In the genomic region with DNA sequence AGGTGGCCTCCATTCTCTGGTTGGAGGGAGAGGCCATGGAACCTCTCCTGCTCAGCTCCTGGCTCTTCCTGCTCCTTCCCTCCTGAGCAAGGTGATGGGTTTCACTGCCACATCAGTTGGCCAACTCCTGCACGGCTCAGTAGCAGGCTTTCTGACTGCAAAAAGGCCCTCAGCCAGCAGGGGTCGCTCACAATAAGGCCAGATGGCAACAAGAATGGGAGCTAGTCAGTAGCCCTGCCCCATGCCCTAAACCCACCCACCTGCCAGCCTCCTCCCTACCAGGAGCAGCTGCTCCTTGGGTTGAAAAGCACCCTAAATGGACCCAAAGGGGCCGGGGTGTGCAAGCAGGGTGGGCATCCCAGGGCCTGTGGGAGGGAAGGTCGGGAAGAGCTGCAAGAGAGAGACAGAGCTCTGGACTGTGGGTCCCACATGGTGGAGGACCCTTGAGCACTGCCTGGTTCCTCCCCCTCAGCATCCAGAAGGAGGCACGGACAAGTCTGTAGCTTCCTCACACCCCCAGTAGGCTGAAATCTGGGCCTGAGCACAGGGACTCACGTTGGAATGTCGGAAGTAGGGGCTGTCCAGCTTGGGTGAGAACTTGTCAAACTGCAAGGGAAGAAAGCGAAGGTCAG, we compare ENCODE assay signal across 9 mouse cellular contexts. TPM values are rescaled to one million over a fixed set of nuclear protein-coding genes. Genes with fewer than 3 reads are reported as not detected.
DNase-seq lines count a peak whose midpoint lies in the region; ATAC-seq lines count a peak whose summit lies in the region.
"Had no signal": no experiment of that assay in that cellular context is flagged by ENCODE, and none has a peak within 500 bp of the region (broad histone marks: within the 10 kb centered on the region; RNA-seq: fewer than 3 reads in every experiment).

No protein-coding gene starts in this region.

- peak; percentile 56 for DNase-seq in kidney, adult 11 months
- DNase-seq in cerebellum, postnatal 14 days, result peak; percentile 93 to 97
- peak; percentile 73 for DNase-seq in gastrocnemius, adult 18-20 months (ENCODE audit: low spot score)
- peak; percentile 84 for DNase-seq in limb, embryonic 10.5 days (ENCODE audit: low spot score)
- DNase-seq in spleen, adult 18-20 months, result peak; percentile 39 to 67

- no peaks in the 10 kb centered on the region for H3K27me3 ChIP-seq in kidney, embryonic 15.5 days
- H3K27me3 ChIP-seq in intestine, embryonic 16.5 days (replicated peaks; ENCODE audit: control insufficient read depth, insufficient read depth, low read length), result no peaks in the 10 kb centered on the region
- no peaks in the 10 kb centered on the region for H3K27me3 ChIP-seq in limb, embryonic 10.5 days (ENCODE audit: low read depth, poor library complexity, severe bottlenecking)
- no peaks in the 10 kb centered on the region for H3K27me3 ChIP-seq in midbrain, embryonic 13.5 days

- peaks cover 78% of the 10 kb centered on the region for H3K36me3 ChIP-seq in kidney, embryonic 15.5 days
- H3K36me3 ChIP-seq in intestine, embryonic 16.5 days (ENCODE audit: control insufficient read depth, insufficient read depth, low read length), result peaks cover 5% of the 10 kb centered on the region; the same call in 1 of the 2 replicates
- H3K36me3 ChIP-seq in limb, embryonic 10.5 days, result peaks cover 92% of the 10 kb centered on the region
- H3K36me3 ChIP-seq in midbrain, embryonic 13.5 days, result peaks cover 77% of the 10 kb centered on the region

- H3K9me3 ChIP-seq in kidney, embryonic 15.5 days (replicated peaks), result no peaks in the 10 kb centered on the region
- no peaks in the 10 kb centered on the region for H3K9me3 ChIP-seq in intestine, embryonic 16.5 days (ENCODE audit: control insufficient read depth, low read length)
- no peaks in the 10 kb centered on the region for H3K9me3 ChIP-seq in limb, embryonic 10.5 days (replicated peaks)
- H3K9me3 ChIP-seq in midbrain, embryonic 13.5 days, result no peaks in the 10 kb centered on the region

- ATAC-seq in kidney, embryonic 15.5 days (replicated peaks; ENCODE audit: low FRiP score), result no peak; the same call in 1 of the 2 replicates
- ATAC-seq in intestine, embryonic 16.5 days, result peak; percentile 51; the same call in 1 of the 2 replicates
- peak; percentile 67 for ATAC-seq in midbrain, embryonic 13.5 days

- no peak overlapping the region for H3K4me3 ChIP-seq in kidney, embryonic 15.5 days (replicated peaks)
- no peak overlapping the region for H3K4me3 ChIP-seq in intestine, embryonic 16.5 days (ENCODE audit: low read length)
- no peak overlapping the region for H3K4me3 ChIP-seq in limb, embryonic 10.5 days
- no peak overlapping the region for H3K4me3 ChIP-seq in midbrain, embryonic 13.5 days (replicated peaks)

- H3K4me2 ChIP-seq in kidney, embryonic 15.5 days, result no peak overlapping the region
- no peak overlapping the region for H3K4me2 ChIP-seq in intestine, embryonic 16.5 days (ENCODE audit: low read depth, low read length)
- no peak overlapping the region for H3K4me2 ChIP-seq in midbrain, embryonic 13.5 days (replicated peaks)

- H3K9ac ChIP-seq in kidney, embryonic 15.5 days, result no peak overlapping the region
- no peak overlapping the region for H3K9ac ChIP-seq in intestine, embryonic 16.5 days (ENCODE audit: low read depth, low read length)
- H3K9ac ChIP-seq in midbrain, embryonic 13.5 days (replicated peaks), result no peak overlapping the region

- WGBS in kidney, embryonic 15.5 days, result 53% methylated on average over 8 of the region's 8 CpGs
- WGBS in intestine, embryonic 16.5 days, result 58% methylated on average over 8 of the region's 8 CpGs
- 61% methylated on average over 8 of the region's 8 CpGs for WGBS in limb, embryonic 10.5 days
- 57% methylated on average over 8 of the region's 8 CpGs for WGBS in midbrain, embryonic 13.5 days

- no peaks in the 10 kb centered on the region; the same call in 1 of the 2 replicates for H3K4me1 ChIP-seq in kidney, embryonic 15.5 days
- H3K4me1 ChIP-seq in intestine, embryonic 16.5 days (ENCODE audit: control insufficient read depth, insufficient read depth, low read length), result no peaks in the 10 kb centered on the region
- H3K4me1 ChIP-seq in limb, embryonic 10.5 days, result peaks cover 12% of the 10 kb centered on the region
- H3K4me1 ChIP-seq in midbrain, embryonic 13.5 days (replicated peaks), result peaks cover 3% of the 10 kb centered on the region; the same call in 1 of the 2 replicates

- no peak overlapping the region for H3K27ac ChIP-seq in kidney, embryonic 15.5 days
- H3K27ac ChIP-seq in intestine, embryonic 16.5 days (ENCODE audit: low read length), result no peak overlapping the region
- no peak overlapping the region for H3K27ac ChIP-seq in limb, embryonic 10.5 days
- no peak overlapping the region for H3K27ac ChIP-seq in midbrain, embryonic 13.5 days
- H3K27ac ChIP-seq: macrophage had no signal

RNA-seq across cellular contexts. Expression of a gene that starts 32.4 kb away (rescaled TPM):
- polyA plus RNA-seq in kidney, embryonic 15.5 days (2015; fragmentation: Nextera tagmentation; extraction: Ambion mirVana), result not detected in 2 replicates
- not detected for total RNA-seq in gastrocnemius, adult 18-20 months (2021)
- not detected in 2 replicates for polyA plus RNA-seq in intestine, embryonic 16.5 days (2015; fragmentation: Nextera tagmentation; extraction: Ambion mirVana)
- polyA plus RNA-seq in limb, embryonic 10.5 days (2016; fragmentation: Nextera tagmentation; extraction: Ambion mirVana), result not detected in 2 replicates
- not detected in 2 replicates for polyA plus RNA-seq in midbrain, embryonic 13.5 days (2015; fragmentation: Nextera tagmentation; extraction: Ambion mirVana)
- polyA plus RNA-seq: macrophage had no signal

RNA-seq across cellular contexts. Expression of a gene that starts 33.9 kb away (rescaled TPM):
- 0.68 and 0.87 TPM in 2 replicates for polyA plus RNA-seq in kidney, embryonic 15.5 days (2015; fragmentation: Nextera tagmentation; extraction: Ambion mirVana)
- not detected for total RNA-seq in gastrocnemius, adult 18-20 months (2021)
- 1.2 and 1.4 TPM in 2 replicates for polyA plus RNA-seq in intestine, embryonic 16.5 days (2015; fragmentation: Nextera tagmentation; extraction: Ambion mirVana)
- polyA plus RNA-seq in limb, embryonic 10.5 days (2016; fragmentation: Nextera tagmentation; extraction: Ambion mirVana), result 0.39 and 0.66 TPM in 2 replicates
- polyA plus RNA-seq in midbrain, embryonic 13.5 days (2015; fragmentation: Nextera tagmentation; extraction: Ambion mirVana), result 3.2 and 3.8 TPM in 2 replicates
- polyA plus RNA-seq: macrophage had no signal
